In genomic region chr15:99649067-99649761, GRCm38 (mm10) we compare ENCODE assay signal across 8 mouse cellular contexts. TPM values are rescaled to one million over a fixed set of nuclear protein-coding genes. Genes with fewer than 3 reads are reported as not detected.
A peak's percentile ranks its signal among the peaks of the same experiment; 100 is the strongest.
DNase-seq lines count a peak whose midpoint lies in the region; ATAC-seq and TF ChIP-seq lines count a peak whose summit lies in the region.
"Had no signal": no experiment of that assay in that cellular context is flagged by ENCODE, and none has a peak within 500 bp of the region (broad histone marks: within the 10 kb centered on the region; RNA-seq: fewer than 3 reads in every experiment).

No protein-coding gene starts in this region.

- H3K9ac ChIP-seq in forebrain, embryonic 15.5 days (replicated peaks), result 0 out of 2 replicates have a peak overlapping the region, but pooled peaks have one; percentile 0
- H3K9ac ChIP-seq in limb, embryonic 15.5 days, result no peak overlapping the region
- no peak overlapping the region for H3K9ac ChIP-seq in stomach, postnatal 0 days (ENCODE audit: low read length)

- no peaks in the 10 kb centered on the region for H3K9me3 ChIP-seq in forebrain, embryonic 15.5 days
- no peaks in the 10 kb centered on the region for H3K9me3 ChIP-seq in limb, embryonic 15.5 days
- no peaks in the 10 kb centered on the region for H3K9me3 ChIP-seq in stomach, postnatal 0 days (ENCODE audit: control insufficient read depth, low read length)

- WGBS in spleen, adult 2 months, result 69% methylated on average over 6 of the region's 6 CpGs
- 28% methylated on average over 6 of the region's 6 CpGs for WGBS in forebrain, embryonic 15.5 days
- 29% methylated on average over 6 of the region's 6 CpGs for WGBS in limb, embryonic 15.5 days
- WGBS in stomach, postnatal 0 days, result 20% methylated on average over 6 of the region's 6 CpGs

- H3K4me2 ChIP-seq in forebrain, embryonic 15.5 days (replicated peaks), result peak overlapping the region; percentile 87
- H3K4me2 ChIP-seq in limb, embryonic 15.5 days, result peak overlapping the region; percentile 11; the same call in 1 of the 2 replicates
- peak overlapping the region; percentile 15; the same call in 1 of the 2 replicates for H3K4me2 ChIP-seq in stomach, postnatal 0 days (replicated peaks; ENCODE audit: low read depth)

- ATAC-seq in forebrain, embryonic 15.5 days (replicated peaks), result no peak
- no peak for ATAC-seq in limb, embryonic 15.5 days (ENCODE audit: insufficient number of reproducible peaks, low FRiP score, low TSS enrichment, low read depth)
- ATAC-seq in stomach, postnatal 0 days (ENCODE audit: low FRiP score, low TSS enrichment), result no peak

- H3K36me3 ChIP-seq in spleen, adult 2 months (ENCODE audit: control insufficient read depth, insufficient read depth, low read length), result no peaks in the 10 kb centered on the region
- H3K36me3 ChIP-seq in forebrain, embryonic 15.5 days, result no peaks in the 10 kb centered on the region
- H3K36me3 ChIP-seq in limb, embryonic 15.5 days, result no peaks in the 10 kb centered on the region
- no peaks in the 10 kb centered on the region for H3K36me3 ChIP-seq in stomach, postnatal 0 days (ENCODE audit: control insufficient read depth, insufficient read depth, low read length)

- H3K4me1 ChIP-seq in spleen, adult 2 months (ENCODE audit: control insufficient read depth, insufficient read depth, insufficient read length), result peaks cover 5% of the 10 kb centered on the region
- peaks cover 75% of the 10 kb centered on the region for H3K4me1 ChIP-seq in forebrain, embryonic 15.5 days
- peaks cover 60% of the 10 kb centered on the region for H3K4me1 ChIP-seq in limb, embryonic 15.5 days
- H3K4me1 ChIP-seq in stomach, postnatal 0 days (replicated peaks; ENCODE audit: control insufficient read depth, insufficient read depth), result peaks cover 2% of the 10 kb centered on the region; the same call in 1 of the 2 replicates

- peaks cover 5% of the 10 kb centered on the region; the same call in 1 of the 2 replicates for H3K27me3 ChIP-seq in spleen, adult 2 months (ENCODE audit: control insufficient read depth, insufficient read depth, low read length)
- H3K27me3 ChIP-seq in forebrain, embryonic 15.5 days, result peaks cover 13% of the 10 kb centered on the region; the same call in 1 of the 2 replicates
- peaks cover 18% of the 10 kb centered on the region for H3K27me3 ChIP-seq in limb, embryonic 15.5 days
- no peaks in the 10 kb centered on the region for H3K27me3 ChIP-seq in stomach, postnatal 0 days (ENCODE audit: control insufficient read depth, insufficient read depth, low read length)

- H3K4me3 ChIP-seq in spleen, adult 2 months (ENCODE audit: extremely low read depth, insufficient read depth, insufficient read length), result no peak overlapping the region
- H3K4me3 ChIP-seq in forebrain, embryonic 15.5 days, result peak overlapping the region; percentile 89
- H3K4me3 ChIP-seq in limb, embryonic 15.5 days, result peak overlapping the region; percentile 90; the same call in 1 of the 2 replicates
- H3K4me3 ChIP-seq in stomach, postnatal 0 days (ENCODE audit: low read depth, low read length), result no peak overlapping the region

- no peak for TF ChIP-seq CTCF in spleen, adult 2 months (IDR thresholded peaks at IDR 0.05; ENCODE audit: extremely low read depth, insufficient read depth, insufficient read length, insufficient replicate concordance)
- 0 out of 2 replicates have a peak, but pooled peaks have one; percentile 2 for TF ChIP-seq CTCF in stomach, postnatal 0 days (IDR thresholded peaks at IDR 0.05; ENCODE audit: low read depth)

- no peak for TF ChIP-seq POLR2A in spleen, adult 2 months (IDR thresholded peaks at IDR 0.05; ENCODE audit: low read depth, low read length)

- no peak for TF ChIP-seq EP300 in stomach, postnatal 0 days (optimal IDR thresholded peaks at IDR 0.05)

- no peak for DNase-seq in spleen, adult 2 months (ENCODE audit: low read depth in 1 of 2, low spot score in 2 of 2)
- no peak for DNase-seq in spleen, adult 18-20 months
- DNase-seq in stomach, postnatal 0 days (ENCODE audit: low spot score), result no peak
- no peak for DNase-seq in yolk sac, embryonic 10.5 days (ENCODE audit: low spot score)
- no peak for DNase-seq in right cerebral cortex, postnatal 25 days
- DNase-seq: adrenal gland, adult 8-10 months had no signal

- H3K27ac ChIP-seq in spleen, adult 2 months (ENCODE audit: insufficient read depth, low read length), result peak overlapping the region; percentile 15; the same call in 1 of the 2 replicates
- peak overlapping the region; percentile 74; the same call in 1 of the 2 replicates for H3K27ac ChIP-seq in forebrain, embryonic 15.5 days (replicated peaks)
- H3K27ac ChIP-seq in limb, embryonic 15.5 days, result no peak overlapping the region
- no peak overlapping the region for H3K27ac ChIP-seq in stomach, postnatal 0 days (replicated peaks)

RNA-seq across cellular contexts. Expression of gene Racgap1, which starts 2.2 kb away (rescaled TPM):
- 12.7 and 15.7 TPM in 2 replicates for polyA plus RNA-seq in spleen, adult 2 months (2012; rRNA removed)
- polyA plus RNA-seq in forebrain, embryonic 15.5 days (2015; fragmentation: Nextera tagmentation; extraction: Ambion mirVana), result 113 and 118 TPM in 2 replicates
- polyA plus RNA-seq in limb, embryonic 15.5 days (2015; fragmentation: Nextera tagmentation; extraction: Ambion mirVana), result 105 and 106 TPM in 2 replicates
- 29.8 and 35.9 TPM in 2 replicates for polyA plus RNA-seq in stomach, postnatal 0 days (2015; fragmentation: Nextera tagmentation; extraction: Ambion mirVana)

RNA-seq across cellular contexts. Expression of gene Asic1, which starts 21.0 kb away (rescaled TPM):
- polyA plus RNA-seq in spleen, adult 2 months (2012; rRNA removed), result 1.3 and 2.0 TPM in 2 replicates
- polyA plus RNA-seq in forebrain, embryonic 15.5 days (2015; fragmentation: Nextera tagmentation; extraction: Ambion mirVana), result 26.0 and 30.4 TPM in 2 replicates
- polyA plus RNA-seq in limb, embryonic 15.5 days (2015; fragmentation: Nextera tagmentation; extraction: Ambion mirVana), result 1.2 and 2.2 TPM in 2 replicates
- polyA plus RNA-seq in stomach, postnatal 0 days (2015; fragmentation: Nextera tagmentation; extraction: Ambion mirVana), result 1.0 and 1.2 TPM in 2 replicates

RNA-seq across cellular contexts. Expression of gene Aqp6, which starts 48.0 kb away (rescaled TPM):
- polyA plus RNA-seq in spleen, adult 2 months (2012; rRNA removed), result not detected in 2 replicates
- polyA plus RNA-seq in forebrain, embryonic 15.5 days (2015; fragmentation: Nextera tagmentation; extraction: Ambion mirVana), result not detected in 2 replicates
- polyA plus RNA-seq in limb, embryonic 15.5 days (2015; fragmentation: Nextera tagmentation; extraction: Ambion mirVana), result not detected in 2 replicates
- polyA plus RNA-seq in stomach, postnatal 0 days (2015; fragmentation: Nextera tagmentation; extraction: Ambion mirVana), result not detected in 2 replicates

RNA-seq across cellular contexts. Expression of gene Smarcd1, which starts 52.7 kb away (rescaled TPM):
- polyA plus RNA-seq in spleen, adult 2 months (2012; rRNA removed), result 24.7 and 35.0 TPM in 2 replicates
- polyA plus RNA-seq in forebrain, embryonic 15.5 days (2015; fragmentation: Nextera tagmentation; extraction: Ambion mirVana), result 121 and 124 TPM in 2 replicates
- 25.0 and 29.9 TPM in 2 replicates for polyA plus RNA-seq in limb, embryonic 15.5 days (2015; fragmentation: Nextera tagmentation; extraction: Ambion mirVana)
- polyA plus RNA-seq in stomach, postnatal 0 days (2015; fragmentation: Nextera tagmentation; extraction: Ambion mirVana), result 10.9 and 11.6 TPM in 2 replicates

RNA-seq across cellular contexts. Expression of gene Gm17349, which starts 56.1 kb away (rescaled TPM):
- polyA plus RNA-seq in spleen, adult 2 months (2012; rRNA removed), result 0.80 and 1.0 TPM in 2 replicates
- polyA plus RNA-seq in forebrain, embryonic 15.5 days (2015; fragmentation: Nextera tagmentation; extraction: Ambion mirVana), result not detected in 2 replicates
- not detected in 2 replicates for polyA plus RNA-seq in limb, embryonic 15.5 days (2015; fragmentation: Nextera tagmentation; extraction: Ambion mirVana)
- polyA plus RNA-seq in stomach, postnatal 0 days (2015; fragmentation: Nextera tagmentation; extraction: Ambion mirVana), result 1.0 and 2.5 TPM in 2 replicates

Comparison
In these comparisons a context has a peak if more than half of its experiments do, and no peak if none do; other contexts are left out.
1. H3K27ac ChIP-seq: peak in spleen, adult 2 months (single experiment) and forebrain, embryonic 15.5 days (single experiment); none in limb, embryonic 15.5 days (single experiment) and stomach, postnatal 0 days (single experiment).
2. H3K4me3 ChIP-seq: peak in forebrain, embryonic 15.5 days (single experiment) and limb, embryonic 15.5 days (single experiment); none in spleen, adult 2 months (single experiment) and stomach, postnatal 0 days (single experiment).
3. H3K4me2 ChIP-seq: peak in every context shown above with its lines; median percentile 87 in forebrain, embryonic 15.5 days; 15 in stomach, postnatal 0 days; 11 in limb, embryonic 15.5 days.